Mouse (Mus musculus) megakaryocyte-erythroid progenitor cell, adult 5 weeks (primary cell): ENCODE data around the gene Gm7879. TPM values are rescaled to one million over a fixed set of nuclear protein-coding genes. Genes with fewer than 3 reads are reported as not detected.

Experiments used
- polyA plus RNA-seq: library from polyadenylated mRNA; stranded (reverse); fragments of >175 nt; gene quantifications from 2 replicates; pipeline ENCODE4 v1.2.3, GENCODE M21; 2012

The Gm7879 gene
- polyA plus RNA-seq, result not detected in 2 replicates

GRCm38 (mm10) chr5:43912844-43913243 lies at the start of gene Gm7879:
Gm7879 (plus strand) TSS chr5:43913144.

GRCm38 (mm10) chr5:43868253-43868652 lies 44.7 kb upstream of the Gm7879 start, which contains the start of gene Cd38:
Cd38 (plus strand) TSS chr5:43868553.

Other genes starting within 250 kb of the Gm7879 start
- 0.53 and 1.1 TPM in 2 replicates for gene Bst1, start 94.3 kb upstream of the Gm7879 start, polyA plus RNA-seq
- 11.9 and 12.7 TPM in 2 replicates for gene Fbxl5, start 91.5 kb upstream of the Gm7879 start, polyA plus RNA-seq
- gene Cd38, start 44.6 kb upstream of the Gm7879 start, polyA plus RNA-seq, result 0.20 TPM in 1 of 2 replicates, not detected in the other
- gene Fgfbp1, start 68.6 kb downstream of the Gm7879 start, polyA plus RNA-seq, result not detected in 2 replicates
- 1.1 and 3.3 TPM in 2 replicates for gene Prom1, start 188.9 kb downstream of the Gm7879 start, polyA plus RNA-seq